23 mouse cellular contexts compared by ENCODE assay signal in the genomic region with DNA sequence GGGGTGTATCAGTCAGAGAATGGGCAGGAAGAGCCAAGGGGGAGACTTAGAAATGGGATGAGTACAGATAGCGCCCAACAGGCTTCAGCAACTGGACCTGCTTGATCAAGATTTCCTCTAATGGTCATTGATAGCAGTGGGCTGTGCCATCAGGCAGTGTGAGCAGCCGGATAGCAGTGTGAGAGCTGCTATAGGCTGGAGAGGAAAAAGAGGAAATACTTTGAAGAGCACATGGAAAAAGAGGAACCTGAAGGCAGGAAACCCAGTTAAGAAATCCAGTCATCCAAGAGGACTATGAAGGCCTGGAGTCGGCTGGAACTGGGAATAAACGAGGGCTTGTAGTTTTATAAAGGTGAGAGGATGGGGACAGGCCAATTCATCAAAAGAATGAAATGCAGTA. TPM values are rescaled to one million over a fixed set of nuclear protein-coding genes. Genes with fewer than 3 reads are reported as not detected.
DNase-seq lines count a peak whose midpoint lies in the region; ATAC-seq and TF ChIP-seq lines count a peak whose summit lies in the region.
"Had no signal": no experiment of that assay in that cellular context is flagged by ENCODE, and none has a peak within 500 bp of the region (broad histone marks: within the 10 kb centered on the region; RNA-seq: fewer than 3 reads in every experiment).

No protein-coding gene starts in this region.

- H3K36me3 ChIP-seq in MEL (ENCODE audit: control insufficient read depth in 1 of 2, insufficient read depth in 2 of 2, low read length in 2 of 2), result no peaks in the 10 kb centered on the region
- no peaks in the 10 kb centered on the region for H3K36me3 ChIP-seq in hindbrain, embryonic 10.5 days
- H3K36me3 ChIP-seq: embryonic facial prominence, embryonic 10.5 days; embryonic facial prominence, embryonic 12.5 days; G1E had no signal

- no peaks in the 10 kb centered on the region for H3K27me3 ChIP-seq in MEL (ENCODE audit: control insufficient read depth in 1 of 2, insufficient read depth in 2 of 2, low read length in 2 of 2)
- H3K27me3 ChIP-seq in hindbrain, embryonic 10.5 days (ENCODE audit: insufficient read depth, poor library complexity, severe bottlenecking), result no peaks in the 10 kb centered on the region
- H3K27me3 ChIP-seq: CH12.LX; embryonic facial prominence, embryonic 12.5 days; forebrain, embryonic 13.5 days had no signal

- no peaks in the 10 kb centered on the region for H3K9me3 ChIP-seq in MEL (replicated peaks; ENCODE audit: insufficient read depth, low read length)
- H3K9me3 ChIP-seq in hindbrain, embryonic 10.5 days, result no peaks in the 10 kb centered on the region
- H3K9me3 ChIP-seq: embryonic facial prominence, embryonic 10.5 days; embryonic facial prominence, embryonic 12.5 days; forebrain, embryonic 13.5 days had no signal

- TF ChIP-seq POLR2A in MEL (IDR thresholded peaks at IDR 0.05; ENCODE audit: control insufficient read depth in 1 of 2, insufficient read depth in 1 of 2, low read depth in 1 of 2, low read length in 2 of 2, poor library complexity in 1 of 2), result no peak
- TF ChIP-seq POLR2A in lung, adult 2 months (IDR thresholded peaks at IDR 0.05; ENCODE audit: borderline replicate concordance, extremely low read depth, low read depth, low read length), result no peak

- peak; percentile 3 for DNase-seq in MEL (ENCODE audit: low read depth, low spot score)
- no peak for DNase-seq in hindbrain, embryonic 10.5 days (ENCODE audit: low spot score)
- DNase-seq in lung, adult 2 months, result no peak
- DNase-seq: adrenal gland, adult 2 months; adrenal gland, postnatal 10 days; adrenal gland, postnatal 25 days; B cell, adult 2 months; cerebellum, adult 11 months; cerebellum, adult 18-20 months; cerebellum, adult 8-10 months; cerebellum, adult 9-11 months; cerebellum, postnatal 14 days; cerebellum, postnatal 36 days had no signal

- no peak for TF ChIP-seq EP300 in MEL (IDR thresholded peaks at IDR 0.05; ENCODE audit: low read depth in 1 of 2, low read length in 2 of 2)

- no peak overlapping the region for H3K4me3 ChIP-seq in MEL (ENCODE audit: control insufficient read depth in 1 of 2, insufficient read depth in 1 of 2, low read depth in 2 of 2, low read length in 2 of 2)
- H3K4me3 ChIP-seq in hindbrain, embryonic 10.5 days, result no peak overlapping the region
- H3K4me3 ChIP-seq in lung, adult 2 months (replicated peaks; ENCODE audit: extremely low read depth, low read depth, low read length), result no peak overlapping the region
- H3K4me3 ChIP-seq: embryonic facial prominence, embryonic 10.5 days; embryonic facial prominence, embryonic 12.5 days; forebrain, embryonic 13.5 days had no signal

- no peak for TF ChIP-seq CTCF in MEL (IDR thresholded peaks at IDR 0.05 in 2 of 3, conservative IDR thresholded peaks at IDR 0.05 in 1 of 3; ENCODE audit: control insufficient read depth in 1 of 3, insufficient read depth in 1 of 3, low read depth in 2 of 3, low read length in 3 of 3, poor library complexity in 1 of 3, severe bottlenecking in 1 of 3)
- no peak for TF ChIP-seq CTCF in lung, adult 2 months (IDR thresholded peaks at IDR 0.05; ENCODE audit: insufficient read depth, low read length)

- TF ChIP-seq RAD21 in MEL (IDR thresholded peaks at IDR 0.05; ENCODE audit: low read depth, low read length), result no peak

- H3K4me1 ChIP-seq in MEL (ENCODE audit: control insufficient read depth in 1 of 2, insufficient read depth in 2 of 2, low read length in 2 of 2), result no peaks in the 10 kb centered on the region
- H3K4me1 ChIP-seq in hindbrain, embryonic 10.5 days (replicated peaks), result peaks cover under 1% of the 10 kb centered on the region; the same call in 1 of the 2 replicates
- H3K4me1 ChIP-seq in lung, adult 2 months (ENCODE audit: control insufficient read depth, insufficient read depth, low read length), result no peaks in the 10 kb centered on the region
- H3K4me1 ChIP-seq: embryonic facial prominence, embryonic 12.5 days; forebrain, embryonic 13.5 days had no signal

- H3K79me2 ChIP-seq in MEL (ENCODE audit: control insufficient read depth, insufficient read depth, low read length, poor library complexity), result no peaks in the 10 kb centered on the region

- peak; percentile 100 for ATAC-seq in granulocyte monocyte progenitor cell, adult 5-6 weeks (replicated peaks; ENCODE audit: poor library complexity, severe bottlenecking)
- peak; percentile 96 for ATAC-seq in megakaryocyte, adult 5-6 weeks (ENCODE audit: poor library complexity, severe bottlenecking)
- ATAC-seq in megakaryocyte-erythroid progenitor cell, adult 5-6 weeks (replicated peaks; ENCODE audit: low FRiP score, low TSS enrichment, poor library complexity, severe bottlenecking), result no peak
- ATAC-seq: CD4-positive, CD25-positive, alpha-beta regulatory T cell, adult 4 months; forebrain, embryonic 13.5 days; forebrain, embryonic 16.5 days had no signal

- no peak overlapping the region for H3K27ac ChIP-seq in MEL (ENCODE audit: control insufficient read depth, low read depth, low read length)
- no peak overlapping the region for H3K27ac ChIP-seq in hindbrain, embryonic 10.5 days
- H3K27ac ChIP-seq: embryonic facial prominence, embryonic 10.5 days; embryonic facial prominence, embryonic 12.5 days; forebrain, embryonic 13.5 days had no signal

- no peak overlapping the region for H3K9ac ChIP-seq in MEL (ENCODE audit: control insufficient read depth, low read depth, low read length, poor library complexity, severe bottlenecking)
- H3K9ac ChIP-seq: embryonic facial prominence, embryonic 12.5 days; forebrain, embryonic 13.5 days had no signal

- 86% methylated on average over 4 of the region's 4 CpGs for WGBS in hindbrain, embryonic 10.5 days
- WGBS in lung, adult 2 months, result 69% methylated on average over 4 of the region's 4 CpGs

TF ChIP-seq in MEL, 35 proteins besides CTCF, POLR2A, EP300 and RAD21:
- TF ChIP-seq MYC (IDR thresholded peaks at IDR 0.05; ENCODE audit: low read depth, low read length) (no peak), HCFC1 (IDR thresholded peaks at IDR 0.05; ENCODE audit: low read depth, low read length) (no peak), E2F4 (IDR thresholded peaks at IDR 0.05; ENCODE audit: borderline replicate concordance, low read depth, low read length) (no peak), MXI1 (IDR thresholded peaks at IDR 0.05; ENCODE audit: low read depth, low read length) (no peak), NRF1 (IDR thresholded peaks at IDR 0.05; ENCODE audit: insufficient read depth, low read depth, low read length, poor library complexity, severe bottlenecking) (no peak), TCF12 (IDR thresholded peaks at IDR 0.05; ENCODE audit: low read depth, low read length) (no peak), UBTF (IDR thresholded peaks at IDR 0.05; ENCODE audit: borderline replicate concordance, insufficient read depth, low read depth, low read length) (no peak), USF1 (IDR thresholded peaks at IDR 0.05; ENCODE audit: low read depth, low read length) (no peak)

RNA-seq across cellular contexts. Expression of gene Adamts3, which starts 48.4 kb away (rescaled TPM):
- total RNA-seq in MEL (2012; rRNA removed), result 11.4 and 13.6 TPM in 2 replicates
- polyA plus RNA-seq in MEL (2012; ENCODE audit: insufficient read depth in 1 of 2, insufficient read length in 2 of 2, low read depth in 1 of 2, low replicate concordance in 2 of 2, missing spikeins in 1 of 2), result 10 to 100 TPM in 1 of 2 experiments, not detected in 1; 15.7 TPM
- total RNA-seq in granulocyte monocyte progenitor cell, adult 5-6 weeks (2014; fragmentation: Nextera tagmentation), result 5.5 and 6.4 TPM in 2 replicates
- 4.0 and 6.0 TPM in 2 replicates for total RNA-seq in granulocyte monocyte progenitor cell, adult 5-6 weeks (2017)
- total RNA-seq in megakaryocyte, adult 5-6 weeks (2015), result 2.1 and 3.4 TPM in 2 replicates
- total RNA-seq in megakaryocyte, adult 5-6 weeks (2017), result 1.1 and 5.1 TPM in 2 replicates
- 3.0 and 4.3 TPM in 2 replicates for polyA plus RNA-seq in hindbrain, embryonic 10.5 days (2016; fragmentation: Nextera tagmentation; extraction: Ambion mirVana)
- total RNA-seq in megakaryocyte-erythroid progenitor cell, adult 5-6 weeks (2014; fragmentation: Nextera tagmentation), result 20.8 and 27.4 TPM in 2 replicates
- 16.0 and 24.2 TPM in 2 replicates for total RNA-seq in megakaryocyte-erythroid progenitor cell, adult 5-6 weeks (2017)
- polyA plus RNA-seq in lung, adult 2 months (2012; rRNA removed), result 0.70 and 0.98 TPM in 2 replicates
- total RNA-seq: CH12.LX had no signal
- polyA plus RNA-seq: CD4-positive, CD25-positive, alpha-beta regulatory T cell, adult 4 months; G1E had no signal
